Mouse (Mus musculus): ENCODE data around the gene Gm6040.

GRCm38 (mm10) chr8:20912288-20912687 is 9.6 kb downstream of the Gm6040 start:
- TF ChIP-seq CTCF (IDR thresholded peaks at IDR 0.05; ENCODE audit: low read depth) (no peak), EP300 (IDR thresholded peaks at IDR 0.05; ENCODE audit: low read depth) (no peak)
